Mouse (Mus musculus) limb, embryonic 12.5 days (tissue): Measurements from ENCODE around the gene Cryab. TPM values are rescaled to one million over a fixed set of nuclear protein-coding genes. Genes with fewer than 3 reads are reported as not detected.
A peak's percentile ranks its signal among the peaks of the same experiment; 100 is the strongest.

Experiments used
- ATAC-seq: fragments of 200-750 bp; cut with Nextera tagmentation; 2 replicates; pipeline ENCODE4 v1.8.0; 2017; ENCODE audit warnings: low read depth, moderate TSS enrichment; ENCODE audit not compliant: insufficient number of reproducible peaks, insufficient read depth, low FRiP score, low TSS enrichment
- H3K27ac ChIP-seq: fragments of 300-500 bp; sonication (generic); 2 replicates; pipeline ENCODE4 v1.5.1; 2016; ENCODE audit warnings: mild to moderate bottlenecking, moderate library complexity
- H3K27me3 ChIP-seq: fragments of 300-500 bp; sonication (generic); 2 replicates; pipeline ENCODE4 v1.6.1; 2016; ENCODE audit warnings: mild to moderate bottlenecking, moderate library complexity
- H3K36me3 ChIP-seq: fragments of 300-500 bp; sonication (generic); 2 replicates; pipeline ENCODE4 v1.6.1; 2016; ENCODE audit warnings: mild to moderate bottlenecking, moderate library complexity
- H3K4me1 ChIP-seq: fragments of 300-500 bp; sonication (generic); replicated peaks from 2 replicates; pipeline ENCODE4 v1.6.1; 2016
- H3K4me2 ChIP-seq: fragments of 300-500 bp; sonication (generic); 2 replicates; pipeline ENCODE4 v1.6.1; 2016; ENCODE audit warnings: mild to moderate bottlenecking, moderate library complexity
- H3K4me3 ChIP-seq: fragments of 300-500 bp; sonication (generic); replicated peaks from 2 replicates; pipeline ENCODE4 v1.5.1; 2016; ENCODE audit warnings: mild to moderate bottlenecking
- H3K9ac ChIP-seq: fragments of 300-500 bp; sonication (generic); replicated peaks from 2 replicates; pipeline ENCODE4 v1.6.1; 2016; ENCODE audit warnings: mild to moderate bottlenecking, moderate library complexity
- H3K9me3 ChIP-seq: fragments of 300-500 bp; sonication (generic); 2 replicates; pipeline ENCODE4 v1.6.1; 2016; ENCODE audit warnings: mild to moderate bottlenecking, moderate library complexity
- WGBS: fragments of 180-500 bp; shearing (Covaris S2); methylation state at CpG from one replicate; pipeline ENCODE4 v1.1.7; 2016; 5-methylcytosine and 5-hydroxymethylcytosine counted together
- polyA plus RNA-seq: library from polyadenylated mRNA; unstranded; fragments of >200 nt; fragmentation: Nextera tagmentation; extraction: Ambion mirVana; gene quantifications from 2 replicates; pipeline ENCODE4 v1.2.1, GENCODE M21; 2016

Gene Cryab
- polyA plus RNA-seq, 1 experiment from 2014 or later, result 28.0 TPM

DNA sequence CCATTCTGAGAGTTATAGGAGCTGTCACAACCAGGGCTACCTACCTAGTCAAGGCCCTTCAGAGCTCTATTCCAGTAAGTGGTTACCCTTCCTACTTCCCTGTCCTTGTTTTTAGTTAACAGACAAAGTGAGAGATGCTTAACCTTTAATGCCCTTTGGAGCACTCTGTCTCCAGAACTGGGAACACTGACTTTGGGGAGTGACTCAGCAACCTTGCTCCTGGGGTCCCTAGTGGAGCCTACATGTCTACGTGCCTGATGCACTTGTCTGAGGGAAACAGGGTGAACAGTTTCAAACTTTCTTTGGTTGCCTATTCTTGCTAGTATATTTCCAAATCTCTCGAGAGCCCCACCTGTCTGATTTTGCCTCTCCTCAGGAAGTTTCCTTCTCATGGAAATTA, 8.4 kb upstream of the Cryab start:
- no peaks in the 10 kb centered on the region for H3K9me3 ChIP-seq

DNA sequence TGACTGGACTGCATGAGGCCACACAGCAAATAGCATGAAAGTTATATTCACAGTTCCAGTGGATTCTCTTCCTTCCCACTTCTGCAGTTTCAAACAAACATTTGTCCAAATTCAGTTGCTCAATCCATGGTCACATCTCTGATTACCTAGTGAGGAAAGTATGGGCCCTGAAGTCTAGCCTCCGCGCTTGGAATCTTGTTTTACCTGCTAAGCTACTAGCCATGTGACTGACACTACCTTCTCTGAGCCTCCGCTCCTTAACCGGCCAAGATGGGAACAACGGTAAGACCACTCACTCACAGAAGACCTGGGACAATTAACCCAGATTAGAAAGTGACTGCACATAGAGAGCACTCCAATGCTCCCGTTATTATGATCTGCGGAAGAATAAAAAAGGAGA, 5.3 kb upstream of the Cryab start:
- no peaks in the 10 kb centered on the region; the same call in 1 of the 2 replicates for H3K27me3 ChIP-seq
- peak overlapping the region; percentile 53 for H3K9ac ChIP-seq
- H3K9me3 ChIP-seq, result no peaks in the 10 kb centered on the region
- H3K4me2 ChIP-seq, result peak overlapping the region; percentile 69
- peaks cover 10% of the 10 kb centered on the region for H3K4me1 ChIP-seq
- H3K36me3 ChIP-seq, result no peaks in the 10 kb centered on the region
- H3K4me3 ChIP-seq, result peak overlapping the region; percentile 40
- WGBS, result 17% methylated on average over 7 of the region's 7 CpGs
- ATAC-seq, result no peak
- 0 out of 2 replicates have a peak overlapping the region, but pooled peaks have one; percentile 7 for H3K27ac ChIP-seq

More for the DNA sequence above, 8.4 kb upstream of the Cryab start:
- no peaks in the 10 kb centered on the region for H3K36me3 ChIP-seq
- H3K27ac ChIP-seq, result no peak overlapping the region
- H3K9ac ChIP-seq, result no peak overlapping the region
- peaks cover 14% of the 10 kb centered on the region for H3K4me1 ChIP-seq
- ATAC-seq, result no peak
- 69% methylated on average over 2 of the region's 2 CpGs for WGBS
- H3K4me3 ChIP-seq, result no peak overlapping the region
- no peak overlapping the region for H3K4me2 ChIP-seq
- H3K27me3 ChIP-seq, result no peaks in the 10 kb centered on the region; the same call in 1 of the 2 replicates

DNA sequence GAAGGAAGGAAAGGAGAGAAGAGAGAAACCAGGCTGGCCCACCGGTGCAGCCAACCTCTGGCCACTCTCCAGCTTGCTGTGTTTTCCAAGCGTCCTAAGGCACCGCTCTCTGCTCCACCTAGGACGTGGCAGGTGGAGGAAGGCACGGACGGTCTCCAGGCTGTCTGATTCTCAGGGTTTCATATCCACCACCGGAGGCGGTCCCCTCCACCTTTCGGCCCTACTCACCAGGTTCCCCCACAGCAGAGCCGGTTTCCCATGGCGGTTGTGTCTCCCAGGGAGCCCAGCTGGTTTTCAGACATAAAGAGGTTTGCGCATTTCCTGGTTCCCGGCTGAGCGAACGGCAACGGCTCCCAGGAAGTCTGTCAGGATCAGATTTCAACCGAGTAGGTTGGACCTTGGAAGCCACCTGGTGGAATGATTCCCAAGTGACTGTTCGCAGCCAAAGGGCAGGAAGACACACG, 4.9 kb upstream of the Cryab start, which contains the start of gene 2310030G06Rik:
TSS of gene 2310030G06Rik (minus strand) at position 323 of the 464 bp plus-strand sequence.
- peaks cover 3% of the 10 kb centered on the region; the same call in 1 of the 2 replicates for H3K27me3 ChIP-seq
- H3K27ac ChIP-seq, result 0 out of 2 replicates have a peak within 1 kb of the TSS, but pooled peaks have one; percentile 7
- H3K4me1 ChIP-seq, result peaks cover 10% of the 10 kb centered on the region
- peak within 1 kb of the TSS; percentile 40 for H3K4me3 ChIP-seq
- H3K4me2 ChIP-seq, result peak within 1 kb of the TSS; percentile 69
- WGBS, result under 1% methylated on average over 19 of the region's 19 CpGs
- H3K9ac ChIP-seq, result peak within 1 kb of the TSS; percentile 53
- no peak for ATAC-seq
- H3K9me3 ChIP-seq, result no peaks in the 10 kb centered on the region
- no peaks in the 10 kb centered on the region for H3K36me3 ChIP-seq

DNA sequence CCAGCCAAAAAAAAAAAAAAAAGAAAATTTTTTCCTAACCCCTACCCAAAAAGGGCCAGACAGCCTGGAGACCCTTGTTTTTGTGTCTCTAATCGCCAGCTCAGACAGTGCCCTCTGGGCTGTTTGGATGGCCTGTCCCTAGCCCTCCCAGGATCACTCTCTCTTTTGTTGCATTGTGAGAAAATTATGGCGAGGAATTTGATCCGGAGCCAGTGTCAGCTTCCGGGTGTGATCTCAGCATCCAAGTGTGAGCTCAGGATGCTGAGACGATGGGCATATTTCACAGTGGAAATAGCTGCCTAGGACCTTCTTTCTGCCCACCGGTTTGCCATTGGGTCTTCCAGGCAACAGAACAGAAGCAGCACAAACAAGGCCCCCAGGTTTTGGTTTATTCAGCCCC, 419 bp upstream of the Cryab start:
- H3K9me3 ChIP-seq, result no peaks in the 10 kb centered on the region
- peaks cover 12% of the 10 kb centered on the region for H3K27me3 ChIP-seq
- no peaks in the 10 kb centered on the region for H3K36me3 ChIP-seq
- H3K9ac ChIP-seq, result no peak overlapping the region
- 81% methylated on average over 6 of the region's 6 CpGs for WGBS
- H3K4me2 ChIP-seq, result no peak overlapping the region
- H3K27ac ChIP-seq, result no peak overlapping the region
- ATAC-seq, result no peak
- H3K4me1 ChIP-seq, result peaks cover 15% of the 10 kb centered on the region
- no peak overlapping the region for H3K4me3 ChIP-seq

DNA sequence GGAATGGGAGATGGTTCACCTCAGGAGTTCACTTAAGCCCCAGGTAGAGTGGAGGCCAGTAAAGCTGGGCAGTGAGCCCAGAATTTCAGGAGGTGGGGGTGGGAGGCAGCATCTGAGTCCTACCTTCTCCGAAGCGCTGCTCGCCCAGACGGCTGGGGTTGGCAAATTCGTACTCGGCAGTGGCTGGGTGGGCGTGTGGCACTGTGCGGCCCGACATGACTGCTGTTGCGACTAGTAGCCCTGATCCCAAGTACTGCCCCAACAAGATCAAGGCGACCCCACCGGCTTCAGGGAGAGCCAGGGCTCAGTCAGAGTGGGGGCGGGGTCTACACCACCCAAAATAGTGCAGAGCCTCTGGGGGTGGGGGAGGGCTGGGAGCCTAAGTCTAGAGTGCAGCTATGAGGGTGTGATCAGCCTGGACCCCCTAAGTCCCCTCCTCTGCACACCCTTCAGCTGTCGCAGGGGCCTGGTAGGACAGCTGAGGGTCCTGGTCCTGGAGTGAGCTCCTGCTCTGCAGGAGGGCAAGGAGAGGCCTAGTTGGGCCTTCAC, 1.0 kb downstream of the Cryab start, which contains the start of gene Hspb2:
TSS of gene Hspb2 (minus strand) at position 301 of the 549 bp plus-strand sequence.
- Histone ChIP-seq H3K27me3 (peaks cover 12% of the 10 kb centered on the region), H3K9me3 (no peaks in the 10 kb centered on the region), H3K27ac (no peak within 1 kb of the TSS), H3K36me3 (no peaks in the 10 kb centered on the region), H3K4me3 (no peak within 1 kb of the TSS), H3K4me2 (no peak within 1 kb of the TSS), H3K4me1 (peaks cover 5% of the 10 kb centered on the region), H3K9ac (no peak within 1 kb of the TSS)
- WGBS, result 66% methylated on average over 14 of the region's 14 CpGs
- ATAC-seq, result peak; percentile 80

DNA sequence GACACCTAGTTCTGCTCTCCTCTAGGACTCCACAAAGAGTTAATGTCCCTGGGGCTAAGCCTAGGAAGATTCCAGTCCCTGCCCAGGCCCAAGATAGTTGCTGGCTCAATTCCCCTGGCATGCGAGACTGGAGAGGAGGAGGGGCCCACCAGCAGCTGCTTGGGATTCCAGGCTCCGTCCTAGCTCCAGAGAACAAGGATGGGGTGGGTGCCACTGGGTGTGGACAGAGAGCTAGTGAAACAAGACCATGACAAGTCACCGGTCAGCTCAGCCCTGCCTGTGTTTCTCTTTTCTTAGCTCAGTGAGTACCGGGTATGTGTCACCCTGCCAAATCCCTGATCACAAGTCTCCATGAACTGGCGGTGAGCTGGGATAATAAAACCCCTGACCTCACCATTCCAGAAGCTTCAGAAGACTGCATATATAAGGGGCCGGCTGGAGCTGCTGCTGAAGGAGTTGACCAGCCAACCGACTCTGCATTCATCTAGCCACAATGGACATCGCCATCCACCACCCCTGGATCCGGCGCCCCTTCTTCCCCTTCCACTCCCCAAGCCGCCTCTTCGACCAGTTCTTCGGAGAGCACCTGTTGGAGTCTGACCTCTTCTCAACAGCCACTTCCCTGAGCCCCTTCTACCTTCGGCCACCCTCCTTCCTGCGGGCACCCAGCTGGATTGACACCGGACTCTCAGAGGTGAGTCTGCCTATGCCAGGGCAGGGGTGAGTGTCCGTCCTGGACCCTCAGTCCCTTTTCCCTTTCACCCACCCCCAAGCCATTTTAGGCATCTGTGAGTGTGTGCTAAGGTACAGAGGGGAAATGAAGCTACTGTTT, 1.9 kb downstream of the Cryab start:
- 69% methylated on average over 17 of the region's 17 CpGs for WGBS

DNA sequence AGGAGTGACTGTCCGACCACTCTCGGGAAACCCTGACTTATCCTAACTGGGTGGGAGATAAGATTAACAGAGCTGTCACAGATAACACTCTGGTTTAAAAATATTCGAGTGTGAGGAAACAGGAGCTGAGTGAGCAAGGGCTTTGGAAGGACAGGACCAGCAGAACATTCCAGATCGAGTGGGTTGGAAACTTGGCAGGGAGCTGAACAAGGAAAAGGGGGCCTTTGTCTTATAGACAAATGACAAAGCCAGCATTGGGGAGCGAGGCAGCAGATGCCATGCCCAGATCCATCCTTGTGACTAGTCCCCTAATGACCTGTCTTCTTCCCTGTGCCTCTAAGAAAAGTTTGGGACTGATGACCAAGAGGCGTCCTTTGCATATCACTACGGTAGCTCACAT, 2.8 kb downstream of the Cryab start:
- Histone ChIP-seq H3K9me3 (no peaks in the 10 kb centered on the region), H3K4me3 (no peak overlapping the region), H3K4me2 (no peak overlapping the region), H3K36me3 (no peaks in the 10 kb centered on the region), H3K4me1 (peaks cover 5% of the 10 kb centered on the region), H3K9ac (no peak overlapping the region), H3K27me3 (peaks cover 12% of the 10 kb centered on the region), H3K27ac (no peak overlapping the region)
- ATAC-seq, result no peak
- WGBS, result 75% methylated on average over 7 of the region's 7 CpGs

More for the DNA sequence above, 1.9 kb downstream of the Cryab start:
- Histone ChIP-seq H3K36me3 (no peaks in the 10 kb centered on the region), H3K27ac (no peak overlapping the region), H3K9me3 (no peaks in the 10 kb centered on the region), H3K9ac (no peak overlapping the region; the same call in 1 of the 2 replicates), H3K4me2 (no peak overlapping the region), H3K27me3 (peaks cover 12% of the 10 kb centered on the region), H3K4me1 (peaks cover 5% of the 10 kb centered on the region), H3K4me3 (no peak overlapping the region)
- ATAC-seq, result peak; percentile 50; the same call in 1 of the 2 replicates

DNA sequence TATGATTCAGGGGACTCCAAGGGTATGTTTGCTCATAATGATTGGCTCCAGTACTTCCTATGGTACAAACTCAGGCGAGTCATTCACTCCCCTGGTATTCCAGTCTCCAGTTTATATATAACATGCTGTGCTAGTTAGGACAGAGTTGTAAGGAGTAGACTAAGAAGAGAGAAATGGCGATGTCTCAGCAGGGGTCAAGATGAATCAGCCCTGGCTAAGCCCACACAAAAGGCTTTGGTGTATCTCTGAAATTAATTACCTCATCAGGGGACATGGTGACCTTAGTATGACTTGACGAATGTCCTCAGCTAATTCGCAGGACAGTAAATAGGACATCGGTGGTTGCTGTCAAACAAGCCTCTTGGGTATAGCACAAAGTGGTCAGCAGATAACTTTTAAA, 5.6 kb downstream of the Cryab start:
- no peak overlapping the region for H3K4me2 ChIP-seq
- 60% methylated on average over 5 of the region's 5 CpGs for WGBS
- no peaks in the 10 kb centered on the region for H3K36me3 ChIP-seq
- ATAC-seq, result no peak
- peaks cover 9% of the 10 kb centered on the region for H3K27me3 ChIP-seq
- no peak overlapping the region for H3K9ac ChIP-seq
- no peak overlapping the region for H3K4me3 ChIP-seq
- H3K27ac ChIP-seq, result no peak overlapping the region
- H3K9me3 ChIP-seq, result no peaks in the 10 kb centered on the region
- peaks cover 5% of the 10 kb centered on the region for H3K4me1 ChIP-seq

DNA sequence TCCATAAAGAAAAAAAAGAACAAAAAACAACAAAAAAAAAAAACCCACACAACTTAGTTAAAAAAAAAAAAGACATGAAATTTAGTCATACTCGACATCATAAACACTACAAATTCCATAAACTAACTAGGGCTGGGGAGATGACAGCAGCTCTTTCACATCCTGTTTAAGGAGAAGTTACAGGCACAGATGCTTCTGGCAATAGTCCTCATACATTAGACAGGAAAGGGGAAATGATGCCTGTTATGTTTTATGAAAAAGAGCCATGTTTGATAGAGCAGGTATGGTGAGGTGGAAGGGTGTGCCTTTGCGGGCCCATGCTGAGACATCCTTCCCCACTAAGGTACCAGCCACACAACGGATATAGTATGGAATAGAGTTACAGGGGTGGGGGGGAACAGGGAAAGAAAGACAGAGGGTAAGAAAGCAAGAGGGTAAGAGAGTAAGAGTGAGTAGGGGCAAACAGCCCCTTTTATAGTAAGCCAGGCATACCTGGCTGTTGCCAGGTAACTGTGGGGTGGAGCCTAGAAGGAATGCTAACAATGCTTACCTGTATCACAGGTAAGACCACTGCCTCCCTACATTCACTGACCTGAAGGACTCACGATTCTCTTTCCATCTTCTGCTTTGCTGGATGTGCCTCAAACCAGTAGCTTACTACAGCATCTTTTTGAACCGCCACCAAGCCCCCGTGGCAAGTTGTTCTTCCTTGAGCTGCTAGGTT, 10.6 kb downstream of the Cryab start:
- no peaks in the 10 kb centered on the region for H3K9me3 ChIP-seq
- H3K27me3 ChIP-seq, result no peaks in the 10 kb centered on the region
- ATAC-seq, result no peak
- no peak overlapping the region for H3K4me3 ChIP-seq
- no peak overlapping the region for H3K4me2 ChIP-seq
- no peak overlapping the region for H3K27ac ChIP-seq
- 67% methylated on average over 6 of the region's 6 CpGs for WGBS
- no peaks in the 10 kb centered on the region for H3K4me1 ChIP-seq
- H3K36me3 ChIP-seq, result no peaks in the 10 kb centered on the region
- H3K9ac ChIP-seq, result no peak overlapping the region

DNA sequence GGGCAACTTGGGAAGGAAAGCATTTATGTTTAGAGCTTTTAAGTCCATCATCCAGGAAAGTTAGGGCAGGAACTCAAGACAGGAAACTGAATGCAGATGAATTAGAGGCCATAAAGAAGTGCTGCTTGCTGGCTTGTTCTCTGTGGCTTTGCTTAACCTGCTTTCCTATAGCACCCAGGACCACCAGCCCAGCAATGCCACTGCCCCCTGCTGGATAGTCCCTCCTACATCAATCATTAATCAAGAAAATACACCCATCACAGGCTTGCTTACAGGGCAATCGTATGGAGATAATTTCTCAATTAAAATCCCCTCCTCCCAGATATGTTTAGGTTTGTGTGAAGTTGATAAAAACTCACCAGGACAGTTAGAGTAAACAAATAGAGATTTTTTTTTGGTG, 12.2 kb downstream of the Cryab start:
- no peak overlapping the region for H3K27ac ChIP-seq
- no peak overlapping the region for H3K9ac ChIP-seq
- ATAC-seq, result no peak
- H3K4me1 ChIP-seq, result peaks cover 4% of the 10 kb centered on the region
- 74% methylated on average over 1 of the region's 1 CpGs for WGBS
- H3K9me3 ChIP-seq, result no peaks in the 10 kb centered on the region
- no peaks in the 10 kb centered on the region for H3K36me3 ChIP-seq
- H3K27me3 ChIP-seq, result no peaks in the 10 kb centered on the region
- H3K4me3 ChIP-seq, result no peak overlapping the region
- H3K4me2 ChIP-seq, result no peak overlapping the region
